Mouse (Mus musculus) heart, adult 2 months (tissue): ENCODE results near the gene Gm4450. TPM values are rescaled to one million over a fixed set of nuclear protein-coding genes. Genes with fewer than 3 reads are reported as not detected.
A peak's percentile ranks its signal among the peaks of the same experiment; 100 is the strongest.
"Not testable (repeated sequence)": the region's sequence is repeated elsewhere in the genome, so short reads cannot be mapped to it uniquely, and the experiment has no call there.

Experiments
- DNase-seq, 2 experiments: peaks; one replicate each; pipeline ENCODE4 v3.0.0; 2021
- H3K27ac ChIP-seq: fragments of 200-600 bp; 2 replicates; pipeline ENCODE4 v1.8.1; 2022
- H3K27me3 ChIP-seq: fragments of 200-500 bp; 2 replicates; pipeline ENCODE4 v1.6.1; 2012; ENCODE audit warnings: mild to moderate bottlenecking, low read length, inconsistent platforms, mixed read lengths; ENCODE audit not compliant: control insufficient read depth, insufficient read depth
- H3K36me3 ChIP-seq: fragments of 200-500 bp; 2 replicates; pipeline ENCODE4 v1.6.1; 2012; ENCODE audit warnings: low read length, inconsistent platforms; ENCODE audit not compliant: control insufficient read depth, insufficient read depth
- H3K4me1 ChIP-seq: fragments of 200-500 bp; 2 replicates; pipeline ENCODE4 v1.6.1; 2011; ENCODE audit warnings: low read length; ENCODE audit not compliant: control insufficient read depth, insufficient read depth
- H3K4me3 ChIP-seq: fragments of 200-600 bp; 2 replicates; pipeline ENCODE4 v1.8.1; 2022
- H3K79me2 ChIP-seq: fragments of 200-500 bp; replicated peaks from 2 replicates; pipeline ENCODE4 v1.6.1; 2012; ENCODE audit warnings: mild to moderate bottlenecking, inconsistent platforms, low read length, moderate library complexity, mixed read lengths; ENCODE audit not compliant: control insufficient read depth, insufficient read depth
- H3K9ac ChIP-seq: fragments of 200-500 bp; 2 replicates; pipeline ENCODE4 v1.6.1; 2012; ENCODE audit warnings: low read depth, mild to moderate bottlenecking, control low read depth, inconsistent platforms, low read length, mixed read lengths
- WGBS: fragments of 180-500 bp; shearing (Covaris S2); methylation state at CpG from one replicate; pipeline ENCODE4 v1.1.7; 2018; 5-methylcytosine and 5-hydroxymethylcytosine counted together
- intact Hi-C: fragments of 180-260 bp; cut with DNase I; formaldehyde crosslinking; loops from one replicate; pipeline ENCODE4 v1.15.1; 2025
- polyA plus RNA-seq: library from polyadenylated mRNA; depleted of rRNA; stranded (reverse); fragments of >200 nt; gene quantifications from 2 replicates; pipeline ENCODE4 v1.2.3, GENCODE M21; 2012; rRNA removed
- total RNA-seq, 2 experiments: library from RNA; stranded (reverse); gene quantifications; 2 replicates each; pipeline ENCODE4 v1.2.3; 2021

Gene Gm4450
- total and polyA plus RNA-seq, 3 experiments, result not detected

DNA sequence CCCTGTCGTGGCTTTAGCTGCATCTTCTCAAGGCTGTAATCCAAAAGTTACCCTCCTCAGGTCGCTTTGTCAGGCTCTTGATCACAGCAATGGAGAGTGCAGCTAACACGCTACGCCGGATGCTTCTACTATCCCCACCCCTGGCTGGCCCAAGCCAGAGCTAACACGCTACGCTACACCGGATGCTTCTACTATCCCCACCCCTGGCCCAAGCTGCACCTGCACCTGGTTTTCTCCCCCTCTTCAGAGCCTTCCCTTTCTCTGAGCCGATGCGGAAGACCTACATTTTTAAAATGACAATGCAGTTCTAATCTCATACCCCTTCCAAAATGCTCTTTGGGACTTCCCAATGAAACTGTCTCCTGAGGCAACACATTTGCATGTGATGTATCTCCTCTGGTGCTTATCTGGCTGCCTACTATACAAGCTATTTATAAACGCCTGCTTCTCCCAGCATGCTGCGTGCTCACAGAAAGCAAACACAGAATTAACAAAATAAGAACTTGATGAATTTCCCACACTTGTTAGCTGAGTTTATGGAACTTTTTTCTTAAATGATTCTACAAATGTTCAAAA lies 50.3 kb downstream of the Gm4450 start:
- peak in 1 of 2 experiments; percentile 51 for DNase-seq
- 39% methylated on average over 12 of the region's 12 CpGs for WGBS
- Histone ChIP-seq H3K9ac (0 out of 2 replicates have a peak overlapping the region, but pooled peaks have one; percentile 20), H3K27ac (peak overlapping the region; percentile 81)
- H3K79me2 ChIP-seq, H3K4me1 ChIP-seq, H3K36me3 ChIP-seq, intact Hi-C loops, H3K27me3 ChIP-seq, H3K4me3 ChIP-seq: not testable (repeated sequence)

GRCm38 (mm10) chr3:98405877-98406276 lies 51.0 kb downstream of the Gm4450 start:
- 79% methylated on average over 6 of the region's 6 CpGs for WGBS
- H3K36me3 ChIP-seq, H3K4me1 ChIP-seq, intact Hi-C loops, H3K79me2 ChIP-seq, H3K4me3 ChIP-seq, H3K27me3 ChIP-seq, H3K9ac ChIP-seq, DNase-seq, H3K27ac ChIP-seq: not testable (repeated sequence)

DNA sequence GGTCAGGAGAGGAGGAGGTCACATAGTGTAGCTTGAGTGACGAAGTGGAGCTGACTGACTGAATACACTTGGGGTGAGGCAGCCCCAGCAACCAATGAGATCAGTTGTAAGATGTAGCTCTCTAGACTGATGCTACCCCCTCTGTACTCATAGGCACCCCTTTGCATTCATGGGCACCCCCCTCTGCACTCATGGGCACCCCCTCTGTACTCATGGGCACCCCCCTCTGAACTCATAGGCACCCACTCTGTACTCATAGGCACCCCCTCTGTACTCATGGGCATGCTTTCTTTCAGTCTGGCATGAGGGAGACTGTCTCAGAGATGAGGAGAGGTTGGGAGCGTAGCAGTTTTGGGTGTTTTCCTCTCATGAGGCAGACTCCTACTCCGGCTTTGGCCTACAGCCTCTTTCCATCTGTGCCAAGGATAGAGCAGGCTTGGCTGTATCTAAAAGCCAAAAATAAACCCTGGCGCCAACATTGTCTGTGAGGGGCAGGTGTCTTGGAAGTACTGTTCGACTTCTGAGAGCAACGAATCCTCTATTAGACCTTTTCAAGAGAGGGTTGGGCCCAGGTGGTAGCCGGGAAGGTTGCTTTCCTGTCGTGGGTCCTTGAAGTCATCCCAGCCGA lies 52.5 kb downstream of the Gm4450 start:
- H3K4me3 ChIP-seq, H3K27me3 ChIP-seq, H3K4me1 ChIP-seq, H3K79me2 ChIP-seq, intact Hi-C loops, H3K36me3 ChIP-seq: not testable (repeated sequence)
- 59% methylated on average over 9 of the region's 9 CpGs for WGBS
- DNase-seq, result peak in 1 of 2 experiments; percentile 59
- H3K27ac ChIP-seq, result peak overlapping the region; percentile 62
- peak overlapping the region; percentile 24; the same call in 1 of the 2 replicates for H3K9ac ChIP-seq

Other genes with a start within 250 kb of the Gm4450 start
- not detected for gene Reg4, start 235.0 kb downstream of the Gm4450 start, total RNA-seq
- gene Reg4, start 235.0 kb downstream of the Gm4450 start, polyA plus RNA-seq, result not detected in 2 replicates
- gene Hmgcs2, start 176.7 kb downstream of the Gm4450 start, total RNA-seq, result 10 to 100 TPM in 1 of 2 experiments, 1 to 10 TPM in 1; 9.4 to 12.9 TPM
- gene Hmgcs2, start 176.7 kb downstream of the Gm4450 start, polyA plus RNA-seq, result 8.1 and 9.9 TPM in 2 replicates
- 1 to 10 TPM; 1.5 to 1.8 TPM for gene Phgdh, start 117.1 kb downstream of the Gm4450 start, total RNA-seq
- gene Phgdh, start 117.1 kb downstream of the Gm4450 start, polyA plus RNA-seq, result 3.7 and 4.5 TPM in 2 replicates
- 1 to 10 TPM; 5.9 to 8.1 TPM for gene Zfp697, start 74.7 kb downstream of the Gm4450 start, total RNA-seq
- gene Zfp697, start 74.7 kb downstream of the Gm4450 start, polyA plus RNA-seq, result 6.3 and 9.0 TPM in 2 replicates
- not detected for gene Hsd3b4, start 53.4 kb upstream of the Gm4450 start, total RNA-seq
- not detected in 2 replicates for gene Hsd3b4, start 53.4 kb upstream of the Gm4450 start, polyA plus RNA-seq
- not detected for gene Gm10681, start 131.7 kb upstream of the Gm4450 start, total RNA-seq
- gene Gm10681, start 131.7 kb upstream of the Gm4450 start, polyA plus RNA-seq, result not detected in 2 replicates
- not detected for gene Hsd3b5, start 173.1 kb upstream of the Gm4450 start, total RNA-seq
- gene Hsd3b5, start 173.1 kb upstream of the Gm4450 start, polyA plus RNA-seq, result not detected in 2 replicates